Mouse (Mus musculus): ENCODE results near the gene Vps54. TPM values are rescaled to one million over a fixed set of nuclear protein-coding genes. Genes with fewer than 3 reads are reported as not detected.

Vps54 gene
- total RNA-seq, 1 experiment from 2014 or later, result 182 TPM

GRCm38 (mm10) chr11:21325781-21326180 lies 86.7 kb downstream of the Vps54 start:
- ATAC-seq (ENCODE audit: extremely low read depth, insufficient number of reproducible peaks, low FRiP score, poor library complexity, severe bottlenecking), result no peak

- ATAC-seq (ENCODE audit: extremely low read depth, insufficient number of reproducible peaks, low FRiP score, poor library complexity, severe bottlenecking), result no peak
Observed at GRCm38 (mm10) chr11:21326770-21327169, 87.7 kb downstream of the Vps54 start.

- no peak for ATAC-seq (ENCODE audit: extremely low read depth, insufficient number of reproducible peaks, low FRiP score, poor library complexity, severe bottlenecking)
Observed at GRCm38 (mm10) chr11:21327486-21327885, 88.4 kb downstream of the Vps54 start.

- no peak for ATAC-seq (ENCODE audit: extremely low read depth, insufficient number of reproducible peaks, low FRiP score, poor library complexity, severe bottlenecking)
Observed at GRCm38 (mm10) chr11:21328141-21328540, 89.1 kb downstream of the Vps54 start.

GRCm38 (mm10) chr11:21332639-21333295 lies 93.7 kb downstream of the Vps54 start:
- no peak for ATAC-seq (ENCODE audit: extremely low read depth, insufficient number of reproducible peaks, low FRiP score, poor library complexity, severe bottlenecking)

DNA sequence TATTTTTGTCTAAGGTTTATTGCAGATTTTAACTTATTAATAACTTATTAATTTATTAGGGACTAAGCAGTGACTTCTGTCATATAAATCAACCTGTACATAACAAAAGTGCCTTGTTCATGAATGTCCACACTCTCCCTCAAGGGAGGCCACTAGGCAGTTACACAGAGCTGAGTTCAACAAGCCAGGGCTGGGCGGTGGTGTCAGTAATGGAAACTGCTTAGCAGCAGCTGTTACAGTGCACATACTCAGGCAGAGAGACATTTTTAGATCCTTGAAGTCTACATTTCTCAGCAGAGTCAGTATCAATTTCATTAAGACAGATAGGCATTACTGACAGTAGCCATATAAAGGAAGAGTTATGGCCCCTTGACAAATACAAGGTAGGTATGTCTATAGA lies 98.8 kb downstream of the Vps54 start:
- no peak for ATAC-seq (ENCODE audit: extremely low read depth, insufficient number of reproducible peaks, low FRiP score, poor library complexity, severe bottlenecking)

GRCm38 (mm10) chr11:21339088-21339487 lies 100.0 kb downstream of the Vps54 start:
- ATAC-seq (ENCODE audit: extremely low read depth, insufficient number of reproducible peaks, low FRiP score, poor library complexity, severe bottlenecking), result no peak

DNA sequence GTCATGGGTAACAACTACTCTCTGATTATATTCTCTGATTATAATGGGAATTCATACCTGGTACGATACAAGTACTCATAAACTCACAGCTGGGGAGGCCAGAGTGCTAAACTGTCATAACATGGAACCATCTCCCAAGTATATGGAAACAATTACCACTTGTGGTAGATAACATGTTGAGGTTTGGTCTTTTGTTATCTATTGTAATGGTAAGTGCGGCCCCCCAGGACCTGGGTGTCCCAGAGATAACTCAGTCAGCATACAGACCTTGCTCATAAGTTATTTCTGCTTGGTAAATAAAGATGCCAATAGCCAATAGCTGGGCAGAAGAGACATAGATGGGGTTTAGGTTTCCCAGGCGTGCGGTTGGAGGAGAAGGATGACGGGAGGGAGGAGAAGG lies 104.4 kb downstream of the Vps54 start:
- ATAC-seq (ENCODE audit: extremely low read depth, insufficient number of reproducible peaks, low FRiP score, poor library complexity, severe bottlenecking), result no peak

- ATAC-seq (ENCODE audit: extremely low read depth, insufficient number of reproducible peaks, low FRiP score, poor library complexity, severe bottlenecking), result no peak
Observed at GRCm38 (mm10) chr11:21346020-21346419, 106.9 kb downstream of the Vps54 start.

- ATAC-seq (ENCODE audit: extremely low read depth, insufficient number of reproducible peaks, low FRiP score, poor library complexity, severe bottlenecking), result no peak
Observed at GRCm38 (mm10) chr11:21348890-21349289, 109.8 kb downstream of the Vps54 start.

DNA sequence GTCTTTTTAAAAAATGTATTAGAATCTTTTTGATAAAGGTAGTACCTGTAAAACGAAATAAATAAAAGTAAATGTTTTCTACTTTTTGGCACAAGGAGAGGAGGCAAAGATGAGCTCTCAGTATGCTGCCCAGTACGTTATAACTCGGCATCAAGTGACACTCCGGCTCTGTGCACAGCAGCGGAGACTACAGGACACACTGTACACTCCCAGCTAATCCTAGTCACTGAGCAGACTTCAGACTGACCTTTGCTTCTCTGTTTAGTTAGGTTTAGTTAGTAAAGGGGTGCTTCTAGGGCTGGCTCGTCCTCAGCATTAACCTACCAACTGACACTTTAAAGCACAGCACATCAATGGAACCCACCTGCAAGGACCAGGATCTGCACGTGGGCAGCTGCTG lies 112.2 kb downstream of the Vps54 start:
- no peak for ATAC-seq (ENCODE audit: extremely low read depth, insufficient number of reproducible peaks, low FRiP score, poor library complexity, severe bottlenecking)

GRCm38 (mm10) chr11:21363144-21363940 lies 124.3 kb downstream of the Vps54 start:
- ATAC-seq (ENCODE audit: extremely low read depth, insufficient number of reproducible peaks, low FRiP score, poor library complexity, severe bottlenecking), result no peak

GRCm38 (mm10) chr11:21368466-21368865 lies 129.4 kb downstream of the Vps54 start:
- ATAC-seq (ENCODE audit: extremely low read depth, insufficient number of reproducible peaks, low FRiP score, poor library complexity, severe bottlenecking), result no peak

GRCm38 (mm10) chr11:21369248-21370016 lies 130.4 kb downstream of the Vps54 start:
- no peak for ATAC-seq (ENCODE audit: extremely low read depth, insufficient number of reproducible peaks, low FRiP score, poor library complexity, severe bottlenecking)

- ATAC-seq (ENCODE audit: extremely low read depth, insufficient number of reproducible peaks, low FRiP score, poor library complexity, severe bottlenecking), result peak; percentile 58
Observed at GRCm38 (mm10) chr11:21370399-21371121, 131.5 kb downstream of the Vps54 start.
